Mouse (Mus musculus) liver, adult 2 months (tissue): ENCODE measurements around the gene Chd9. TPM values are rescaled to one million over a fixed set of nuclear protein-coding genes. Genes with fewer than 3 reads are reported as not detected.

Experiments
- DNase-seq: peaks from one replicate; pipeline ENCODE4 v3.0.0-alpha.2; 2011; ENCODE audit warnings: low read depth, low spot score; ENCODE audit errors: extremely low read depth
- H3K27ac ChIP-seq: fragments of 200-500 bp; replicated peaks from 2 replicates; pipeline ENCODE4 v1.5.1; 2012; ENCODE audit warnings: low read depth, mild to moderate bottlenecking, control low read depth, inconsistent platforms, low read length; ENCODE audit not compliant: insufficient read depth
- H3K27me3 ChIP-seq: fragments of 200-500 bp; 2 replicates; pipeline ENCODE4 v1.6.1; 2012; ENCODE audit warnings: mild to moderate bottlenecking, moderate library complexity, low read length, inconsistent platforms; ENCODE audit not compliant: control insufficient read depth, insufficient read depth
- H3K36me3 ChIP-seq: fragments of 200-500 bp; 2 replicates; pipeline ENCODE4 v1.6.1; 2012; ENCODE audit warnings: low read length, inconsistent platforms; ENCODE audit not compliant: control insufficient read depth, insufficient read depth
- H3K4me1 ChIP-seq: fragments of 200-500 bp; 2 replicates; pipeline ENCODE4 v1.6.1; 2011; ENCODE audit warnings: low read length; ENCODE audit not compliant: control insufficient read depth, insufficient read depth
- H3K4me3 ChIP-seq: fragments of 200-500 bp; 2 replicates; pipeline ENCODE4 v1.5.1; 2011; ENCODE audit warnings: low read depth, mild to moderate bottlenecking, control low read depth, low read length, moderate library complexity; ENCODE audit not compliant: insufficient read depth
- H3K79me2 ChIP-seq: fragments of 200-500 bp; 2 replicates; pipeline ENCODE4 v1.6.1; 2012; ENCODE audit warnings: inconsistent platforms, mild to moderate bottlenecking, low read length, moderate library complexity; ENCODE audit not compliant: control insufficient read depth, insufficient read depth
- H3K9ac ChIP-seq: fragments of 200-500 bp; 2 replicates; pipeline ENCODE4 v1.6.1; 2012; ENCODE audit warnings: low read depth, mild to moderate bottlenecking, control low read depth, inconsistent platforms, low read length
- CTCF ChIP-seq: fragments of 200-500 bp; IDR thresholded peaks from 2 replicates; pipeline ENCODE4 v1.5.1; 2011; ENCODE audit warnings: low read depth, low read length, control low read depth
- POLR2A ChIP-seq: fragments of 200-500 bp; IDR thresholded peaks from 2 replicates; pipeline ENCODE4 v1.6.1; 2011; ENCODE audit warnings: low read length, control low read depth; ENCODE audit not compliant: insufficient read depth; ENCODE audit errors: extremely low read depth
- WGBS: fragments of 180-500 bp; shearing (Covaris S2); methylation state at CpG from one replicate; pipeline ENCODE4 v1.1.7; 2018; 5-methylcytosine and 5-hydroxymethylcytosine counted together
- polyA plus RNA-seq: library from polyadenylated mRNA; depleted of rRNA; stranded (reverse); fragments of >200 nt; gene quantifications from 2 replicates; pipeline ENCODE4 v1.2.3, GENCODE M21; 2012
- total RNA-seq: library from RNA; depleted of rRNA; stranded (reverse); fragments of >200 nt; gene quantifications from 2 replicates; pipeline ENCODE4 v1.2.3, GENCODE M21; 2014

The Chd9 gene
- total and polyA plus RNA-seq, 2 experiments: 63.2 to 88.2 TPM

GRCm38 (mm10) chr8:90891872-90892578, 63.9 kb downstream of the Chd9 start:
- no peak for DNase-seq
- Histone ChIP-seq H3K4me3 (no peak overlapping the region), H3K79me2 (no peaks in the 10 kb centered on the region), H3K9ac (no peak overlapping the region), H3K27me3 (no peaks in the 10 kb centered on the region), H3K4me1 (peaks cover 3% of the 10 kb centered on the region; the same call in 1 of the 2 replicates), H3K36me3 (peaks cover 2% of the 10 kb centered on the region; the same call in 1 of the 2 replicates), H3K27ac (peak overlapping the region; percentile 37)
- 47% methylated on average over 8 of the region's 8 CpGs for WGBS
- TF ChIP-seq POLR2A (no peak), CTCF (no peak)

- no peak overlapping the region for H3K4me3 ChIP-seq
- H3K79me2 ChIP-seq: no peaks in the 10 kb centered on the region
- H3K9ac ChIP-seq: no peak overlapping the region
- peak overlapping the region; percentile 0; the same call in 1 of the 2 replicates for H3K27ac ChIP-seq
- WGBS: 30% methylated on average over 5 of the region's 5 CpGs
- TF ChIP-seq POLR2A: no peak
- no peak for TF ChIP-seq CTCF
- peaks cover 3% of the 10 kb centered on the region; the same call in 1 of the 2 replicates for H3K4me1 ChIP-seq
- DNase-seq: peak; percentile 84
- H3K27me3 ChIP-seq: no peaks in the 10 kb centered on the region
- H3K36me3 ChIP-seq: peaks cover 2% of the 10 kb centered on the region; the same call in 1 of the 2 replicates
Observed at GRCm38 (mm10) chr8:90892579-90892919, 64.4 kb downstream of the Chd9 start.

DNA sequence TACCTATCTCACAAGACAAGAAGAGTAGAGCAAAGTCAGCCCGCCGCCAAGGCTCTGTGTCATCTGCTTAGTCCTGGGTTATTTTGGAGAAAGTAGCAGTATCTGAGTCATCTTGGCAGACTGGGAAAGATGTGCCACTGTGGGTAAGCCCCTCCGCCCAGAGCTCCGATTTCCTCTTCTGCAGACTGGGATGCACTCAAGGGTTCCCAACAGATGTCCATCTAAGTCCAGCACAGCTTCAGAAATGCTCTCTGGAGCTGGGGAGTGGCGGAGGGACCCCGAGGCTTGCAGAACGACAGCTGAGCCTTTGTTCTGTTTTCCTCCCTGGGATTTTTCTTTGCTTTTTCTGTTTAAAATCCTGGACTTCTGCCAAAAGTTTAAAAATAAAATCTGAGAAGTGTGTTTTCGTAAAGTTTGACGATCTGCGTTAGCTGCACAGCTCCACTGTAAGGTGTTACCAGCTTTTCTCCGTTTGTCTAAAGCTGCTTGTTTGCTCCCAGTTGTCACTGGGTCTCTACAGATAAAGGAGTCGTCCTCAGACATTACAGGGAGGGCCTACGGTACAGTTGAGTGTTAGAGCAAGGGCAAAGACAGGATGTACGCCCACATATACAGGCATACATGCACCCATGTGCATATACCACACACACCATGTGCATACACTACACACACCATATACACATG, 66.2 kb downstream of the Chd9 start:
- WGBS: 71% methylated on average over 14 of the region's 14 CpGs
- TF ChIP-seq CTCF: no peak
- no peak for TF ChIP-seq POLR2A
- no peak for DNase-seq

GRCm38 (mm10) chr8:90897343-90897742, 69.2 kb downstream of the Chd9 start:
- Histone ChIP-seq H3K4me1 (no peaks in the 10 kb centered on the region), H3K36me3 (0 out of 2 replicates have a peak, but pooled peaks cover 2% of the 10 kb centered on the region), H3K27me3 (no peaks in the 10 kb centered on the region), H3K9ac (no peak overlapping the region), H3K4me3 (no peak overlapping the region), H3K27ac (no peak overlapping the region), H3K79me2 (no peaks in the 10 kb centered on the region)
- TF ChIP-seq CTCF: no peak
- 84% methylated on average over 5 of the region's 5 CpGs for WGBS
- no peak for DNase-seq

More for the DNA sequence above, 66.2 kb downstream of the Chd9 start:
- Histone ChIP-seq H3K27ac (no peak overlapping the region), H3K27me3 (no peaks in the 10 kb centered on the region), H3K4me1 (peaks cover 3% of the 10 kb centered on the region; the same call in 1 of the 2 replicates), H3K36me3 (peaks cover 2% of the 10 kb centered on the region; the same call in 1 of the 2 replicates), H3K4me3 (no peak overlapping the region), H3K9ac (no peak overlapping the region), H3K79me2 (no peaks in the 10 kb centered on the region)

- Histone ChIP-seq H3K9ac (no peak overlapping the region), H3K79me2 (no peaks in the 10 kb centered on the region; the same call in 1 of the 2 replicates), H3K27ac (no peak overlapping the region), H3K4me1 (no peaks in the 10 kb centered on the region), H3K4me3 (no peak overlapping the region), H3K27me3 (no peaks in the 10 kb centered on the region), H3K36me3 (no peaks in the 10 kb centered on the region)
- no peak for DNase-seq
- WGBS: 47% methylated on average over 6 of the region's 6 CpGs
- TF ChIP-seq POLR2A (no peak), CTCF (no peak)
Observed at GRCm38 (mm10) chr8:90898578-90898977, 70.4 kb downstream of the Chd9 start.

- TF ChIP-seq POLR2A (no peak), CTCF (no peak)
- 83% methylated on average over 2 of the region's 2 CpGs for whole genome bisulfite sequencing
- Histone ChIP-seq H3K27ac (no peak overlapping the region), H3K79me2 (no peaks in the 10 kb centered on the region; the same call in 1 of the 2 replicates), H3K4me3 (no peak overlapping the region), H3K4me1 (peaks cover 3% of the 10 kb centered on the region), H3K36me3 (no peaks in the 10 kb centered on the region), H3K9ac (no peak overlapping the region), H3K27me3 (no peaks in the 10 kb centered on the region)
- DNase-seq: no peak
Observed at GRCm38 (mm10) chr8:90902002-90902401, 73.8 kb downstream of the Chd9 start.
